Mouse (Mus musculus): Measurements from ENCODE around the gene Nfatc4. TPM values are rescaled to one million over a fixed set of nuclear protein-coding genes. Genes with fewer than 3 reads are reported as not detected.
A peak's percentile ranks its signal among the peaks of the same experiment; 100 is the strongest.

Nfatc4 gene
- polyA plus RNA-seq, 1 experiment from 2014 or later: 154 TPM

GRCm38 (mm10) chr14:55877469-55878315, 54.7 kb downstream of the Nfatc4 start:
- H3K9me3 ChIP-seq: no peaks in the 10 kb centered on the region
- peaks cover 28% of the 10 kb centered on the region for H3K4me1 ChIP-seq
- no peak for ATAC-seq (ENCODE audit: insufficient number of reproducible peaks, insufficient read depth, low FRiP score, low TSS enrichment)
- no peak overlapping the region for H3K4me3 ChIP-seq
- peak overlapping the region; percentile 34 for H3K4me2 ChIP-seq (replicated peaks)
- H3K27ac ChIP-seq: peak overlapping the region; percentile 79
- no peaks in the 10 kb centered on the region for H3K27me3 ChIP-seq
- peaks cover 6% of the 10 kb centered on the region for H3K36me3 ChIP-seq
- no peak overlapping the region for H3K9ac ChIP-seq
- 13% methylated on average over 14 of the region's 14 CpGs for WGBS

GRCm38 (mm10) chr14:55878316-55878940, 55.5 kb downstream of the Nfatc4 start:
- no peak overlapping the region for H3K4me3 ChIP-seq
- no peak overlapping the region for H3K27ac ChIP-seq
- no peaks in the 10 kb centered on the region for H3K36me3 ChIP-seq
- no peak overlapping the region for H3K9ac ChIP-seq
- peak overlapping the region; percentile 34; the same call in 1 of the 2 replicates for H3K4me2 ChIP-seq (replicated peaks)
- H3K27me3 ChIP-seq: no peaks in the 10 kb centered on the region
- H3K9me3 ChIP-seq: no peaks in the 10 kb centered on the region
- H3K4me1 ChIP-seq: peaks cover 22% of the 10 kb centered on the region
- ATAC-seq (ENCODE audit: insufficient number of reproducible peaks, insufficient read depth, low FRiP score, low TSS enrichment): no peak
- WGBS: 28% methylated on average over 7 of the region's 7 CpGs

GRCm38 (mm10) chr14:55879623-55880022, 56.7 kb downstream of the Nfatc4 start:
- H3K4me3 ChIP-seq: no peak overlapping the region
- 30% methylated on average over 1 of the region's 1 CpGs for WGBS
- H3K36me3 ChIP-seq: no peaks in the 10 kb centered on the region
- no peak for ATAC-seq (ENCODE audit: insufficient number of reproducible peaks, insufficient read depth, low FRiP score, low TSS enrichment)
- no peak overlapping the region for H3K4me2 ChIP-seq (replicated peaks)
- peaks cover 20% of the 10 kb centered on the region for H3K4me1 ChIP-seq
- no peak overlapping the region for H3K27ac ChIP-seq
- no peaks in the 10 kb centered on the region for H3K27me3 ChIP-seq
- no peaks in the 10 kb centered on the region for H3K9me3 ChIP-seq
- no peak overlapping the region for H3K9ac ChIP-seq

GRCm38 (mm10) chr14:55880982-55881381, 58.0 kb downstream of the Nfatc4 start:
- no peak overlapping the region for H3K4me3 ChIP-seq
- H3K4me1 ChIP-seq: peaks cover 26% of the 10 kb centered on the region
- no peaks in the 10 kb centered on the region for H3K27me3 ChIP-seq
- no peak overlapping the region for H3K9ac ChIP-seq
- no peaks in the 10 kb centered on the region for H3K9me3 ChIP-seq
- H3K27ac ChIP-seq: no peak overlapping the region
- ATAC-seq (ENCODE audit: insufficient number of reproducible peaks, insufficient read depth, low FRiP score, low TSS enrichment): no peak
- WGBS: 81% methylated on average over 8 of the region's 8 CpGs
- no peaks in the 10 kb centered on the region for H3K36me3 ChIP-seq
- H3K4me2 ChIP-seq (replicated peaks): no peak overlapping the region

- Histone ChIP-seq H3K27me3 (no peaks in the 10 kb centered on the region), H3K27ac (no peak overlapping the region), H3K4me2 (replicated peaks) (no peak overlapping the region), H3K9me3 (no peaks in the 10 kb centered on the region), H3K4me3 (no peak overlapping the region), H3K9ac (no peak overlapping the region), H3K4me1 (peaks cover 35% of the 10 kb centered on the region), H3K36me3 (peaks cover 11% of the 10 kb centered on the region)
- WGBS: 56% methylated on average over 6 of the region's 6 CpGs
- no peak for ATAC-seq (ENCODE audit: insufficient number of reproducible peaks, insufficient read depth, low FRiP score, low TSS enrichment)
Measured at GRCm38 (mm10) chr14:55882171-55882641, 59.3 kb downstream of the Nfatc4 start.

GRCm38 (mm10) chr14:55883149-55883661, 60.3 kb downstream of the Nfatc4 start:
- Histone ChIP-seq H3K4me1 (peaks cover 29% of the 10 kb centered on the region), H3K27me3 (no peaks in the 10 kb centered on the region), H3K9me3 (no peaks in the 10 kb centered on the region), H3K4me3 (no peak overlapping the region), H3K4me2 (replicated peaks) (no peak overlapping the region), H3K27ac (no peak overlapping the region), H3K9ac (no peak overlapping the region), H3K36me3 (peaks cover 21% of the 10 kb centered on the region)
- 90% methylated on average over 13 of the region's 13 CpGs for WGBS
- no peak for ATAC-seq (ENCODE audit: insufficient number of reproducible peaks, insufficient read depth, low FRiP score, low TSS enrichment)

Other genes starting within 250 kb of the Nfatc4 start
- 8.7 and 9.1 TPM in 2 replicates for gene Fitm1, start 247.5 kb upstream of the Nfatc4 start, polyA plus RNA-seq (2016; fragmentation: Nextera tagmentation; extraction: Ambion mirVana)
- gene Psme1, start 245.0 kb upstream of the Nfatc4 start, polyA plus RNA-seq (2016; fragmentation: Nextera tagmentation; extraction: Ambion mirVana): 131 and 143 TPM in 2 replicates
- gene Emc9, start 237.8 kb upstream of the Nfatc4 start, polyA plus RNA-seq (2016; fragmentation: Nextera tagmentation; extraction: Ambion mirVana): 4.6 and 4.9 TPM in 2 replicates
- gene Psme2, start 232.0 kb upstream of the Nfatc4 start, polyA plus RNA-seq (2016; fragmentation: Nextera tagmentation; extraction: Ambion mirVana): 247 and 255 TPM in 2 replicates
- gene Rnf31, start 231.4 kb upstream of the Nfatc4 start, polyA plus RNA-seq (2016; fragmentation: Nextera tagmentation; extraction: Ambion mirVana): 20.6 and 25.4 TPM in 2 replicates
- 9.5 and 10.6 TPM in 2 replicates for gene Irf9, start 219.6 kb upstream of the Nfatc4 start, polyA plus RNA-seq (2016; fragmentation: Nextera tagmentation; extraction: Ambion mirVana)
- gene Rec8, start 205.1 kb upstream of the Nfatc4 start, polyA plus RNA-seq (2016; fragmentation: Nextera tagmentation; extraction: Ambion mirVana): 7.8 and 8.2 TPM in 2 replicates
- gene Ipo4, start 187.2 kb upstream of the Nfatc4 start, polyA plus RNA-seq (2016; fragmentation: Nextera tagmentation; extraction: Ambion mirVana): 99.8 and 117 TPM in 2 replicates
- 0.87 and 3.0 TPM in 2 replicates for gene Gm49378, start 185.2 kb upstream of the Nfatc4 start, polyA plus RNA-seq (2016; fragmentation: Nextera tagmentation; extraction: Ambion mirVana)
- 102 TPM in 2 replicates for gene Tm9sf1, start 179.3 kb upstream of the Nfatc4 start, polyA plus RNA-seq (2016; fragmentation: Nextera tagmentation; extraction: Ambion mirVana)
- gene Tssk4, start 173.0 kb upstream of the Nfatc4 start, polyA plus RNA-seq (2016; fragmentation: Nextera tagmentation; extraction: Ambion mirVana): 0.55 and 0.97 TPM in 2 replicates
- gene Mdp1, start 162.6 kb upstream of the Nfatc4 start, polyA plus RNA-seq (2016; fragmentation: Nextera tagmentation; extraction: Ambion mirVana): 64.9 and 66.4 TPM in 2 replicates
- 74.7 and 78.3 TPM in 2 replicates for gene Gmpr2, start 151.2 kb upstream of the Nfatc4 start, polyA plus RNA-seq (2016; fragmentation: Nextera tagmentation; extraction: Ambion mirVana)
- gene Nedd8, start 151.0 kb upstream of the Nfatc4 start, polyA plus RNA-seq (2016; fragmentation: Nextera tagmentation; extraction: Ambion mirVana): 585 and 596 TPM in 2 replicates
- gene Tinf2, start 141.3 kb upstream of the Nfatc4 start, polyA plus RNA-seq (2016; fragmentation: Nextera tagmentation; extraction: Ambion mirVana): 54.1 and 54.2 TPM in 2 replicates
- 1.6 and 1.7 TPM in 2 replicates for gene Tgm1, start 109.2 kb upstream of the Nfatc4 start, polyA plus RNA-seq (2016; fragmentation: Nextera tagmentation; extraction: Ambion mirVana)
- 27.8 and 30.3 TPM in 2 replicates for gene Rabggta, start 100.9 kb upstream of the Nfatc4 start, polyA plus RNA-seq (2016; fragmentation: Nextera tagmentation; extraction: Ambion mirVana)
- gene Dhrs1, start 77.5 kb upstream of the Nfatc4 start, polyA plus RNA-seq (2016; fragmentation: Nextera tagmentation; extraction: Ambion mirVana): 81.5 and 86.7 TPM in 2 replicates
- 51.0 and 57.3 TPM in 2 replicates for gene Nop9, start 77.5 kb upstream of the Nfatc4 start, polyA plus RNA-seq (2016; fragmentation: Nextera tagmentation; extraction: Ambion mirVana)
- 0.19 and 0.50 TPM in 2 replicates for gene Cideb, start 64.7 kb upstream of the Nfatc4 start, polyA plus RNA-seq (2016; fragmentation: Nextera tagmentation; extraction: Ambion mirVana)
- gene Ltb4r2, start 61.7 kb upstream of the Nfatc4 start, polyA plus RNA-seq (2016; fragmentation: Nextera tagmentation; extraction: Ambion mirVana): 0.55 and 0.60 TPM in 2 replicates
- 0.48 and 0.60 TPM in 2 replicates for gene Ltb4r1, start 57.2 kb upstream of the Nfatc4 start, polyA plus RNA-seq (2016; fragmentation: Nextera tagmentation; extraction: Ambion mirVana)
- gene Adcy4, start 39.0 kb upstream of the Nfatc4 start, polyA plus RNA-seq (2016; fragmentation: Nextera tagmentation; extraction: Ambion mirVana): 21.3 and 24.2 TPM in 2 replicates
- gene Ripk3, start 34.3 kb upstream of the Nfatc4 start, polyA plus RNA-seq (2016; fragmentation: Nextera tagmentation; extraction: Ambion mirVana): 45.5 and 50.3 TPM in 2 replicates
- 41.4 and 41.7 TPM in 2 replicates for gene Nynrin, start 30.9 kb downstream of the Nfatc4 start, polyA plus RNA-seq (2016; fragmentation: Nextera tagmentation; extraction: Ambion mirVana)
- gene Cbln3, start 61.2 kb downstream of the Nfatc4 start, polyA plus RNA-seq (2016; fragmentation: Nextera tagmentation; extraction: Ambion mirVana): 0.28 and 0.42 TPM in 2 replicates
- gene Khnyn, start 61.8 kb downstream of the Nfatc4 start, polyA plus RNA-seq (2016; fragmentation: Nextera tagmentation; extraction: Ambion mirVana): 31.6 and 31.8 TPM in 2 replicates
- gene Sdr39u1, start 77.1 kb downstream of the Nfatc4 start, polyA plus RNA-seq (2016; fragmentation: Nextera tagmentation; extraction: Ambion mirVana): 69.9 and 77.7 TPM in 2 replicates
- gene Cma1, start 121.5 kb downstream of the Nfatc4 start, polyA plus RNA-seq (2016; fragmentation: Nextera tagmentation; extraction: Ambion mirVana): 0.60 and 0.85 TPM in 2 replicates
- gene Cma2, start 127.8 kb downstream of the Nfatc4 start, polyA plus RNA-seq (2016; fragmentation: Nextera tagmentation; extraction: Ambion mirVana): not detected in 2 replicates
- not detected in 2 replicates for gene Mcpt1, start 194.8 kb downstream of the Nfatc4 start, polyA plus RNA-seq (2016; fragmentation: Nextera tagmentation; extraction: Ambion mirVana)
- gene Mcpt9, start 207.4 kb downstream of the Nfatc4 start, polyA plus RNA-seq (2016; fragmentation: Nextera tagmentation; extraction: Ambion mirVana): not detected in 2 replicates
- not detected in 2 replicates for gene Mcpt2, start 218.9 kb downstream of the Nfatc4 start, polyA plus RNA-seq (2016; fragmentation: Nextera tagmentation; extraction: Ambion mirVana)
- gene Mcpt4, start 239.2 kb downstream of the Nfatc4 start, polyA plus RNA-seq (2016; fragmentation: Nextera tagmentation; extraction: Ambion mirVana): not detected in 2 replicates